Mouse (Mus musculus): ENCODE results near the gene Pigr. TPM values are rescaled to one million over a fixed set of nuclear protein-coding genes. Genes with fewer than 3 reads are reported as not detected.

Gene Pigr
- total and polyA plus RNA-seq, 2 experiments from 2014 or later: not detected

GRCm38 (mm10) chr1:130796967-130797684 lies 29.4 kb upstream of the Pigr start:
- ATAC-seq (ENCODE audit: low FRiP score): no peak
- peak; percentile 70 for TF ChIP-seq CTCF (IDR thresholded peaks at IDR 0.05)
- H3K4me3 ChIP-seq (ENCODE audit: low read depth, low read length): no peak overlapping the region
- H3K27me3 ChIP-seq (ENCODE audit: insufficient read depth, low read length): no peaks in the 10 kb centered on the region
- WGBS: 79% methylated on average over 8 of the region's 8 CpGs
- no peak overlapping the region for H3K4me2 ChIP-seq (ENCODE audit: low read depth, low read length, poor library complexity, severe bottlenecking)
- no peak overlapping the region for H3K27ac ChIP-seq (ENCODE audit: low read depth, low read length)
- no peaks in the 10 kb centered on the region for H3K36me3 ChIP-seq (ENCODE audit: insufficient read depth, low read length)
- no peaks in the 10 kb centered on the region for H3K9me3 ChIP-seq (ENCODE audit: low read length)
- H3K9ac ChIP-seq (replicated peaks; ENCODE audit: low read length, poor library complexity, severe bottlenecking): no peak overlapping the region
- no peaks in the 10 kb centered on the region for H3K4me1 ChIP-seq (ENCODE audit: insufficient read depth, low read length)
- DNase-seq (ENCODE audit: low spot score): peak; percentile 60

GRCm38 (mm10) chr1:130798037-130798436 lies 28.4 kb upstream of the Pigr start:
- H3K4me1 ChIP-seq (ENCODE audit: insufficient read depth, low read length): no peaks in the 10 kb centered on the region
- no peak overlapping the region for H3K27ac ChIP-seq (ENCODE audit: low read depth, low read length)
- no peak overlapping the region for H3K9ac ChIP-seq (replicated peaks; ENCODE audit: low read length, poor library complexity, severe bottlenecking)
- H3K4me3 ChIP-seq (ENCODE audit: low read depth, low read length): no peak overlapping the region
- ATAC-seq (ENCODE audit: low FRiP score) (no peak), DNase-seq (ENCODE audit: low spot score) (no peak)
- H3K9me3 ChIP-seq (ENCODE audit: low read length): no peaks in the 10 kb centered on the region
- WGBS: 63% methylated on average over 6 of the region's 6 CpGs
- no peaks in the 10 kb centered on the region for H3K27me3 ChIP-seq (ENCODE audit: insufficient read depth, low read length)
- TF ChIP-seq CTCF (IDR thresholded peaks at IDR 0.05): no peak
- H3K36me3 ChIP-seq (ENCODE audit: insufficient read depth, low read length): no peaks in the 10 kb centered on the region
- H3K4me2 ChIP-seq (ENCODE audit: low read depth, low read length, poor library complexity, severe bottlenecking): no peak overlapping the region

GRCm38 (mm10) chr1:130798551-130798950 lies 27.9 kb upstream of the Pigr start:
- Histone ChIP-seq H3K4me1 (ENCODE audit: insufficient read depth, low read length) (no peaks in the 10 kb centered on the region), H3K27me3 (ENCODE audit: insufficient read depth, low read length) (no peaks in the 10 kb centered on the region), H3K36me3 (ENCODE audit: insufficient read depth, low read length) (no peaks in the 10 kb centered on the region), H3K9ac (replicated peaks; ENCODE audit: low read length, poor library complexity, severe bottlenecking) (no peak overlapping the region), H3K27ac (ENCODE audit: low read depth, low read length) (no peak overlapping the region), H3K4me3 (ENCODE audit: low read depth, low read length) (no peak overlapping the region), H3K9me3 (ENCODE audit: low read length) (no peaks in the 10 kb centered on the region), H3K4me2 (ENCODE audit: low read depth, low read length, poor library complexity, severe bottlenecking) (no peak overlapping the region)
- ATAC-seq (ENCODE audit: low FRiP score) (no peak), DNase-seq (ENCODE audit: low spot score) (no peak)
- WGBS: 70% methylated on average over 3 of the region's 3 CpGs
- TF ChIP-seq CTCF (IDR thresholded peaks at IDR 0.05): no peak

- Histone ChIP-seq H3K36me3 (ENCODE audit: insufficient read depth, low read length) (no peaks in the 10 kb centered on the region), H3K4me3 (ENCODE audit: low read depth, low read length) (no peak overlapping the region), H3K9me3 (ENCODE audit: low read length) (no peaks in the 10 kb centered on the region), H3K4me1 (ENCODE audit: insufficient read depth, low read length) (no peaks in the 10 kb centered on the region), H3K27ac (ENCODE audit: low read depth, low read length) (no peak overlapping the region), H3K27me3 (ENCODE audit: insufficient read depth, low read length) (no peaks in the 10 kb centered on the region), H3K9ac (replicated peaks; ENCODE audit: low read length, poor library complexity, severe bottlenecking) (no peak overlapping the region), H3K4me2 (ENCODE audit: low read depth, low read length, poor library complexity, severe bottlenecking) (no peak overlapping the region)
- 97% methylated on average over 2 of the region's 2 CpGs for WGBS
- ATAC-seq (ENCODE audit: low FRiP score) (no peak), DNase-seq (ENCODE audit: low spot score) (no peak)
- no peak for TF ChIP-seq CTCF (IDR thresholded peaks at IDR 0.05)
These were observed 27.1 kb upstream of the Pigr start for GRCm38 (mm10) chr1:130799399-130799798.

- TF ChIP-seq CTCF (IDR thresholded peaks at IDR 0.05): no peak
- no peak within 1 kb of the TSS for H3K9ac ChIP-seq (replicated peaks; ENCODE audit: low read length, poor library complexity, severe bottlenecking)
- 86% methylated on average over 8 of the region's 8 CpGs for WGBS
These were observed 25.9 kb upstream of the Pigr start, which contains the start of gene Fcamr for GRCm38 (mm10) chr1:130800602-130801001. Fcamr (plus strand) TSS chr1:130800902.

DNA sequence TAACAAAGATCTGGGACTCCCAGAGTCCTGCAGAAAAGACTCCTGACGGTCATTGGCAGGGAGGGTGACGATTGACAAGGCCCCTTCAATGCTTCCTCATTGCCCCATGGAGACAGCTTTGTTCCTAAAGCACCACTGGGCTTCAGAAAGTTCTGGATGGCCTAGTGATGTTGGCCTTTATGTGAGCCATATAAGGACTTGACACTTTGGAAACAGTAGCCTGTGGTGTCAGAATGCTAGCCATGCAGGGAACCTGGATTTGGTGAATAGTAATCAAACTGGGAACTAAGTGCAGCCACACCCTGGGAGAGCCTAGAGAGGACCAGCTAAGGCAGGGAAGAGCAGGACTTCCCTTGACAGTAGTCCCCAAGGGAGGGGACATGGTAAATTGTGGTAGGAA lies 25.0 kb upstream of the Pigr start:
- H3K9ac ChIP-seq (replicated peaks; ENCODE audit: low read length, poor library complexity, severe bottlenecking): no peak overlapping the region
- H3K36me3 ChIP-seq (ENCODE audit: insufficient read depth, low read length): no peaks in the 10 kb centered on the region
- WGBS: 67% methylated on average over 2 of the region's 2 CpGs
- TF ChIP-seq CTCF (IDR thresholded peaks at IDR 0.05): no peak
- H3K4me1 ChIP-seq (ENCODE audit: insufficient read depth, low read length): no peaks in the 10 kb centered on the region
- no peaks in the 10 kb centered on the region for H3K9me3 ChIP-seq (ENCODE audit: low read length)
- no peak for DNase-seq (ENCODE audit: low spot score)
- H3K27me3 ChIP-seq (ENCODE audit: insufficient read depth, low read length): no peaks in the 10 kb centered on the region
- ATAC-seq (ENCODE audit: low FRiP score): no peak
- no peak overlapping the region for H3K4me3 ChIP-seq (ENCODE audit: low read depth, low read length)
- H3K4me2 ChIP-seq (ENCODE audit: low read depth, low read length, poor library complexity, severe bottlenecking): no peak overlapping the region
- no peak overlapping the region for H3K27ac ChIP-seq (ENCODE audit: low read depth, low read length)

More at GRCm38 (mm10) chr1:130800602-130801001, 25.9 kb upstream of the Pigr start, which contains the start of gene Fcamr:
- DNase-seq (ENCODE audit: low spot score): no peak
- H3K4me2 ChIP-seq (ENCODE audit: low read depth, low read length, poor library complexity, severe bottlenecking): no peak within 1 kb of the TSS
- H3K4me3 ChIP-seq (ENCODE audit: low read depth, low read length): no peak within 1 kb of the TSS
- no peaks in the 10 kb centered on the region for H3K27me3 ChIP-seq (ENCODE audit: insufficient read depth, low read length)
- no peaks in the 10 kb centered on the region for H3K4me1 ChIP-seq (ENCODE audit: insufficient read depth, low read length)
- H3K9me3 ChIP-seq (ENCODE audit: low read length): no peaks in the 10 kb centered on the region
- H3K36me3 ChIP-seq (ENCODE audit: insufficient read depth, low read length): no peaks in the 10 kb centered on the region
- ATAC-seq (ENCODE audit: low FRiP score): no peak
- H3K27ac ChIP-seq (ENCODE audit: low read depth, low read length): no peak within 1 kb of the TSS
